ENCODE assay signal across 23 mouse cellular contexts in the genomic region with DNA sequence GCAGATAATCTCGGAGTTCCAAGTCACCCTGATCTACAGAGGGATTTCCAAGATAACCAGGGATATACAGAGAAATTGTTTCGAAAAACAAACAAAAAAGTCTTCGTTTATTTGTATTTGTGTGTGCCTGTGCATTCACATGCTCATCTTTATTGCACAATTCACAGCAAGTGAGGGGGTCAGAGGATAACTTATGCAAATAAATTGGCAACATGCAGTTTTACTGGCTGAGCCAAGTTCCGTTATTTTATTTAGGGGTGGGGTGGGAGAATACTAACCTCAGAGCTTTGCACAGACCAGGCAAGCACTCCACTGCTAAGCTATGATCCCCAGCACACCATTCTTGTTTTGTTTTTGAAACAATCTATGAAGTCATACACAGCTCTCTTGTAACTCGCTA.
"Had no signal": no experiment of that assay in that cellular context is flagged by ENCODE, and none has a peak within 500 bp of the region (broad histone marks: within the 10 kb centered on the region; RNA-seq: fewer than 3 reads in every experiment).

No protein-coding gene starts in this region.

- H3K4me3 ChIP-seq: heart, embryonic 10.5 days; heart, embryonic 12.5 days; hindbrain, embryonic 13.5 days; hindbrain, embryonic 15.5 days; kidney, embryonic 15.5 days; limb, embryonic 13.5 days; limb, embryonic 15.5 days had no signal

- H3K27ac ChIP-seq: heart, embryonic 10.5 days; hindbrain, embryonic 13.5 days; hindbrain, embryonic 15.5 days; hindbrain, postnatal 0 days; kidney, embryonic 15.5 days; kidney, postnatal 0 days; limb, embryonic 13.5 days; limb, embryonic 15.5 days had no signal

- H3K4me1 ChIP-seq: heart, embryonic 10.5 days; heart, embryonic 12.5 days; hindbrain, embryonic 13.5 days; hindbrain, embryonic 15.5 days; kidney, embryonic 15.5 days; limb, embryonic 13.5 days; limb, embryonic 15.5 days had no signal

- DNase-seq: forebrain, postnatal 0 days; gastrocnemius, postnatal 14 days; gastrocnemius, postnatal 36 days; heart, adult 18-20 months; heart, postnatal 10 days; kidney, adult 11 months; kidney, adult 2 months; kidney, adult 9 months; kidney, postnatal 14 days; kidney, postnatal 36 days; layer of hippocampus, adult 9-11 months; layer of hippocampus, postnatal 36 days; left cerebral cortex, postnatal 4 days had no signal

- H3K4me2 ChIP-seq: heart, embryonic 12.5 days; hindbrain, embryonic 13.5 days; hindbrain, embryonic 15.5 days; kidney, embryonic 15.5 days; limb, embryonic 13.5 days; limb, embryonic 15.5 days had no signal

- ATAC-seq: forebrain, postnatal 0 days; hindbrain, postnatal 0 days; intestine, embryonic 16.5 days had no signal

- H3K27me3 ChIP-seq: heart, embryonic 12.5 days; hindbrain, embryonic 13.5 days; hindbrain, embryonic 15.5 days; kidney, embryonic 15.5 days; limb, embryonic 13.5 days; limb, embryonic 15.5 days had no signal

- H3K9ac ChIP-seq: forebrain, postnatal 0 days; heart, embryonic 12.5 days; hindbrain, embryonic 13.5 days; hindbrain, embryonic 15.5 days; kidney, embryonic 15.5 days; limb, embryonic 13.5 days; limb, embryonic 15.5 days had no signal

- H3K9me3 ChIP-seq: heart, embryonic 10.5 days; heart, embryonic 12.5 days; hindbrain, embryonic 13.5 days; hindbrain, embryonic 15.5 days; kidney, embryonic 15.5 days; limb, embryonic 13.5 days; limb, embryonic 15.5 days had no signal
